ENCODE assay signal across 10 mouse cellular contexts in genomic region chr12:111035182-111035824, GRCm38 (mm10). TPM values are rescaled to one million over a fixed set of nuclear protein-coding genes. Genes with fewer than 3 reads are reported as not detected.
DNase-seq lines count a peak whose midpoint lies in the region.
"Had no signal": no experiment of that assay in that cellular context is flagged by ENCODE, and none has a peak within 500 bp of the region (broad histone marks: within the 10 kb centered on the region; RNA-seq: fewer than 3 reads in every experiment).

No protein-coding gene starts in this region.

- DNase-seq in urinary bladder, postnatal 14 days (ENCODE audit: low spot score) = peak; percentile 22
- no peak for DNase-seq in urinary bladder, adult 2 months (ENCODE audit: low spot score)
- DNase-seq in heart, postnatal 10 days = peak; percentile 18 to 26
- no peak for DNase-seq in ovary, postnatal 14 days (ENCODE audit: low spot score)
- no peak for DNase-seq in gastrocnemius, postnatal 25 days
- no peak for DNase-seq in adrenal gland, adult 2 months
- no peak for DNase-seq in left cerebral cortex, postnatal 14 days (ENCODE audit: low spot score in 2 of 2)

- intact Hi-C loops in heart, postnatal 10 days (cut with DNase I) = no loop called here
- intact Hi-C loops in left cerebral cortex, postnatal 14 days (cut with DNase I) = loop anchor here (5.0 kb wide), 1 partner anchor 43 kb away; no protein-coding TSS in a partner anchor

- no peaks in the 10 kb centered on the region for H3K27me3 ChIP-seq in megakaryocyte, embryonic 14.5 days (replicated peaks)
- H3K27me3 ChIP-seq: embryonic facial prominence, embryonic 12.5 days; midbrain, embryonic 12.5 days had no signal

- H3K4me3 ChIP-seq in megakaryocyte, embryonic 14.5 days (replicated peaks) = peak overlapping the region; percentile 86
- H3K4me3 ChIP-seq: embryonic facial prominence, embryonic 12.5 days; midbrain, embryonic 12.5 days had no signal

- H3K9me3 ChIP-seq in megakaryocyte, embryonic 14.5 days = no peaks in the 10 kb centered on the region
- H3K9me3 ChIP-seq: embryonic facial prominence, embryonic 12.5 days; midbrain, embryonic 12.5 days had no signal

- H3K36me3 ChIP-seq in megakaryocyte, embryonic 14.5 days (replicated peaks; ENCODE audit: low read length) = no peaks in the 10 kb centered on the region
- H3K36me3 ChIP-seq: embryonic facial prominence, embryonic 12.5 days; midbrain, embryonic 12.5 days had no signal

- H3K4me1 ChIP-seq in megakaryocyte, embryonic 14.5 days = peaks cover 63% of the 10 kb centered on the region

RNA-seq across cellular contexts. Expression of gene Rcor1, which starts 3.8 kb away (rescaled TPM):
- polyA plus RNA-seq in urinary bladder, adult 2 months (2012; rRNA removed) = 12.6 and 16.6 TPM in 2 replicates
- 10 to 100 TPM; 25.3 to 27.9 TPM for total RNA-seq in heart, postnatal 10 days (2021)
- 2.9 and 3.3 TPM in 2 replicates for polyA plus RNA-seq in megakaryocyte, embryonic 14.5 days (2012; ENCODE audit: insufficient read depth, low replicate concordance)
- total RNA-seq in gastrocnemius, postnatal 25 days (2021) = 1 to 10 TPM; 7.6 to 8.3 TPM
- total RNA-seq in adrenal gland, adult 2 months (2021) = 10 to 100 TPM; 35.7 to 63.8 TPM
- polyA plus RNA-seq in adrenal gland, adult 2 months (2012; rRNA removed) = 5.3 and 8.0 TPM in 2 replicates
- total RNA-seq in left cerebral cortex, postnatal 14 days (2021) = 10 to 100 TPM; 17.9 to 18.8 TPM

RNA-seq across cellular contexts. Expression of gene Ankrd9, which starts 56.5 kb away (rescaled TPM):
- polyA plus RNA-seq in urinary bladder, adult 2 months (2012; rRNA removed) = 25.1 and 28.9 TPM in 2 replicates
- 10 to 100 TPM; 35.4 to 70.2 TPM for total RNA-seq in heart, postnatal 10 days (2021)
- 3.6 and 7.0 TPM in 2 replicates for polyA plus RNA-seq in megakaryocyte, embryonic 14.5 days (2012; ENCODE audit: insufficient read depth, low replicate concordance)
- total RNA-seq in gastrocnemius, postnatal 25 days (2021) = 100 to 1,000 TPM; 130 to 154 TPM
- 10 to 100 TPM; 30.4 to 42.7 TPM for total RNA-seq in adrenal gland, adult 2 months (2021)
- polyA plus RNA-seq in adrenal gland, adult 2 months (2012; rRNA removed) = 90.6 and 110 TPM in 2 replicates
- total RNA-seq in left cerebral cortex, postnatal 14 days (2021) = 10 to 100 TPM; 12.2 to 14.5 TPM

Comparison
In these comparisons a context has a peak if more than half of its experiments do, and no peak if none do; other contexts are left out.
1. DNase-seq: peak in urinary bladder, postnatal 14 days (single experiment) and heart, postnatal 10 days (2 of 2); none in urinary bladder, adult 2 months (single experiment), ovary, postnatal 14 days (single experiment), gastrocnemius, postnatal 25 days (single experiment), adrenal gland, adult 2 months (single experiment) and left cerebral cortex, postnatal 14 days (0 of 2).